Mouse (Mus musculus): Measurements from ENCODE around the gene Lima1.
"Not testable (repeated sequence)": the region's sequence is repeated elsewhere in the genome, so short reads cannot be mapped to it uniquely, and the experiment has no call there.

Lima1 gene

DNA sequence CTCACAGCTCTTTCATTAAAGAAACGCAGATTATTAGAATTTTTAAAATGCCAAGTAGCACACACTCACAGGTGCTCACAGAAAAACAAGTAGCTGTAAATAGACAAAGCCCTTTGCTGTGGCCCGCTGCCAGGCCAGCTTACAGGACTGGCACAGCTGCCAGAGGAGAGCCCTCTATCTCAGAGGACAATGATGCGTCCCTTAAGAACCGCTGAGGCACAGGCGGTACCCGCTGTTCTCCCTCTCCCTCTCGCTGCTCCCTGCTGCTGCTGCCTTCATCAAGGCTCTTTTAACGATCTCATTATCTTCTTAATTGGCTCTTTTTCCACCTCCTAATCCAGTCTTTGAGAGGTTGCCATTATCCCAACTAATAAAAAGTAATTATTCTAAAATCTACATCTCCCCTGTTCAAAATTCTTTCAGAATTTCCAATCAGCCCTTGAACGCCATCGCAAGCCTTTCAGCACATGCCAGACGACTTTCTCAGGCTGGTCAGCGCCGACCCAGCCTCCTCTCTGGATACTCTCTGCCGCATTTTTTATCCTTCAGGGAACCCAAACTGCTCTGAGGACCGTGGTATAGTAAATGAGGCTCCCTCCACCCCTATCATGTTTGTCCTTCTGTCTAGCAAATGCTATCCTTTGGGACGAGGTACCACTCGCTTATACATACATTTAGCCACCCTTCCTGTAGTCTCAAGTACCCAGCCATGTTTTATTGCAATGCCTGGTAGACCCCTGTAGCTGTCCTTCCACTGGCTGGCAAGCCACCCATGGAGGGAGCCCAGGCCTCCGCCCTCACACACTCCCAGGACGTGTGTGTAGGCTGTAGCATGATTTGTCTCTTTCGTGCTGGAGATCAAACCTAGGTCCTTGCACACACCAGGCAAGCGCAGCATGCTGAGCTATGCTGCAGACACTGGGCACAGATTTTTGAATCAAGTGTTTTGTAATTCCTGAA is 67.2 kb downstream of the Lima1 start:
- no peak for DNase-seq (ENCODE audit: low read depth in 1 of 2, low spot score in 2 of 2)

DNA sequence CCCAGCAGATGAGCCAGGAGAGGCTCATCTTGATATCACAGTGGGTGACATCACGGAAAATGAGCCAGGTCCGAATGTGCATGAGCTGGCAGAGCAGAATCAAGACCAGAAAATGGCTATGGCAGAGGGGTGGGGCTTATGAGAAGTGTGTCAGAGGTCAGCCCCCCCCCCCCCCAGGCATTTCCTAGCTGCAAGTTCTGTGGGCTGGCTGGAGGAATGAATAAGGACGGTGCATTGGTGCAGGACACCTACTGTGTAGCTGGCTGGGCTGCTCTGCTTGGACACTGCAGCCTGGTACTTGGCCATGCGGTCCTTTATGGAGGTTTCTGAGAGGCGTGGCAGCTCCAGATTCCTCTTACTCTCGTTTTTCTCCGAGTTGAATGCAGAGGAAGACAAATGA is 69.1 kb downstream of the Lima1 start:
- no peak for DNase-seq (ENCODE audit: low read depth in 1 of 2, low spot score in 2 of 2)

DNA sequence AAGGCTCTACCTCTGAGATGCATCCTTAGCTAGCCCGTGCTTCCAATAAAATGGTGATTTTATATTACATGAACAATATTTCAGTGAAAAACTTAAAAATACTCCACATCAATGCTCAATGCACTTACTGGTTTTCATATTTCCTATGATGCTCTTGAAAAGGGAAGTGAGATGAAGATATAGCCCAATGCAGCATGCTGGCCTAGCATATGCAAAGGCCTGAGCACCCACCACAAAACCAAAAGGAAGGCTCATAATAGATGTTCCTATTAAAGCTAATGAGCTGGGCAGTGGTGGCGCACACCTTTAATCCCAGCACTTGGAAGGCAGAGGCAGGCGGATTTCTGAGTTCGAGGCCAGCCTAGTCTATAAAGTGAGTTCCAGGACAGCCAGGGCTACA is 69.6 kb downstream of the Lima1 start:
- DNase-seq (ENCODE audit: low read depth in 1 of 2, low spot score in 2 of 2): no peak

DNA sequence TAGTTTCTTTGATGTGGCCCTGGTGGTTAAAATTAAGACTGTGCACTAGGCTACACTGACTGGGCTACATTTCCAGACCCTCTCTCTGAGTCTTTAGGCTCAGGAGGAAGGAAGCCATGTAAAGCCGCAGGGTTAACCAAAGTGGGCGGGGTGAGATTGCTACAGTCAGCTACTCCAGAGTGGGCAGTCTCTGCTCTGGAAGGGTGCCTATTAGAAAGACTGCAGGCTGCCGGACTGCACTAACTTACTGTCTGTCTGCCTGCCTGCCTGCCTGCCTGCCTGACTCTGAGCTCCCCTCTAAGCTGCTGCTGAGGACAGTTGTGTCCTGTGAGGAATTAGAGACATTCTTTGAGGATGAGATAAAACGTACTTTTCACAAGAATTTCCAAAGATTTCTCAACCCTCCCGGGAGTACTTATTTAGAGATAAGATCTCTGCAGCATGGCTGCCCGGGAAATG is 72.0 kb downstream of the Lima1 start:
- peak in 1 of 2 experiments; percentile 11 for DNase-seq (ENCODE audit: low read depth in 1 of 2, low spot score in 2 of 2)

DNA sequence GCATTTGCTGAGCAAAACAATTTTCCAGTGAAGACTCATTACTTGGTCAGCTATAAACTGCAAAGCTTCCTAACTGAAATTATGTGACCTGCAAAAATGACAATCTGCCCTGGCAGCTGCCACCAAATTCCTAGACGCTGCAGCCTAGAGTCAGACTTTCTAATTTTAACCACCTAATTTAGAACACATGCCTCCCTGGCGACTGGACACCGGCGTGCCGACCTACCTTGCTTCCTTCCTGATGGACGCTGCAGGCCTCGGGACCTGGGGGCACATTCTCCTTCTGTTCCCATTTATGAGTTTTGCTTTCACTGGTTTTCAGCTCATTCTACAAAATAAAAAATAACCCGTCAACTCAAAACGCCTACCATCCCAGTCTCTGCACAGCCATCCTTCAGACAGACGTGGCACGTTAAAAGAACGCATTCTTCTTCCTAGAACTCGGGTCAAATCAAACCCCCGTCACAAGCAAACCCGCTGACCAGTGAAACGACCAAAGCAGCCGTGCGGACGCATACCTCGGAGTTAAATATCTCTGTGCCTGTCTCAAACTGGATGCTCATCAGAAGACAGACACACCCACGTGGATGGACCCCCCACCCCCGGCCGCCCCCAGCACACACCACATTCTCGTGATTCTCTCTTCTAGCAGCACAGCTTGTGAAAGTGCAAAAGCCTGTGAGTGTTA is 73.2 kb downstream of the Lima1 start:
- no peak for DNase-seq (ENCODE audit: low read depth in 1 of 2, low spot score in 2 of 2)

DNA sequence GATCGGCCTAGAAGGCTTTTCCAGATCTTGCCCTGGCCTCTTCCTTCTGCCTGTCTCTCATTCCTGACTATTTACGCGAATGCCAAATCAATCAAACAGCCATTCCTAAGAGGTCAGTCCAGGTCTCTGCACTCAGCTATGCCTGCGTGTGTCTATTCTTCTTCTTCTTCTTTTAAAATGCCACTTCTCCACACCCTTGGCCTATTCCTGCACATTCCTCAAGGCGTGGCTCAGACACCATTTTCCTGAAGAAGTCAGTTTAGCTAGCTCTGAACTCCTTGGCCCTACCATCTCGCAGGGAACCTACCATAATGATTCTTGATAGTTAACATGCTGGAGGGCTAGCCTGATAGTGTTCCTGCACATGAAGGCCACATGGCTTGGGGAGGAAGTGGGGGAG is 75.5 kb downstream of the Lima1 start:
- no peak for DNase-seq (ENCODE audit: low read depth in 1 of 2, low spot score in 2 of 2)

DNA sequence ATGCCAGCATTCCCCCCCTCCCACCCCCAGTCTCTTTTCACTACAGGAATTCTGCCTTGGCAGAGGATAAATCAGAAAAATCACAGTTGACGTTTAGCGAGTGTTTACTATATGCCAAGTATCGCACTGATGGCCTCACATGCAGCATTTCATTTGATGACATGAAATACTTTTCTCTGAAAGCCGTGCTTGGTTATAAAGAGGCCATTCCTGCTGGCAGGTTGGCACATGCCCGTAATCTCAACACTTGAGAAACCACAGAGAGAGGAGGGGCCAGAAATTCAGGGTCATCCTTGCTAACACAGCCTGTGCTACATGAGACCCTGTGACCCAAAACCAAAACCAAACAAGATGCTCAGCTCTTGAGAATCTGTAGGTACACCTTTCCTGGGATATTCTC is 77.4 kb downstream of the Lima1 start:
- no peak for DNase-seq (ENCODE audit: low read depth in 1 of 2, low spot score in 2 of 2)

DNA sequence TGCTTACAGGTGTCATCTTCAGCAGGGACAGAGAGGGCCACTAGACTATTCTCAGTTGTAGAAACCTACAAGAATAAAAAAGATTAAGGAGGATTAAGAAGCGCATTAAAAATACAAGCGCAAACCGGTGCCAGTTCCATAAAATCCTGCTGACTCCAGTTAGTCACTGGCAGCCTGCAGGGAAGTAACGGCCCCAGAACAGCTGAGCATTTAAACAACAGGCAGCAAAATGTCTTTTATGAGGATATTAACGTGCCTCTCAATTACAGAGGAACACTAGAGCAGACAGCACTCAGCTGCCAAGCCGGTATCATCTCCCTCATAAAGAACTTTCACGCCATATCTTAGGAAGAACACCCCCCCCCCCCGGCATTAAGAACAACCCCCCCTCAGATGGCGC is 78.5 kb downstream of the Lima1 start:
- DNase-seq (ENCODE audit: low read depth in 1 of 2, low spot score in 2 of 2): no peak

DNA sequence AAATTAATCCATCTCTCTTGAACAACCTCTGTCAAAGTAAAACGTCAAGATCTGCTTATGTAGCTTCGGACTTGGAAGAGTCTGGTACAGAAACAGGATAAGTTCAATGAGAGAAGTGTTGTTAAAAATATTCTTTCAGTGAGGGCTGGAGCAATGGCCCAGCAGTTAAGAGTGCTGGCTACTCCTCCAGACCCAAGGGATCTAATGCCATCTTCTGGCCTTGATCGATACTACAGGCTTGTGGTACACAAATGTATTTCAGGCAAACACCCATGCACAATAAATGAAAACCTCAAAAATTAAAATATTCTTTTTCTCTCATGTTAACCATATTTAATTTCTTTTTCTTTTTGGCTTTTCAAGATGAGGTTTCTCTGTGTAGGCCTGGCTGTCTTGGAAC is 79.2 kb downstream of the Lima1 start:
- DNase-seq (ENCODE audit: low read depth in 1 of 2, low spot score in 2 of 2): no peak

DNA sequence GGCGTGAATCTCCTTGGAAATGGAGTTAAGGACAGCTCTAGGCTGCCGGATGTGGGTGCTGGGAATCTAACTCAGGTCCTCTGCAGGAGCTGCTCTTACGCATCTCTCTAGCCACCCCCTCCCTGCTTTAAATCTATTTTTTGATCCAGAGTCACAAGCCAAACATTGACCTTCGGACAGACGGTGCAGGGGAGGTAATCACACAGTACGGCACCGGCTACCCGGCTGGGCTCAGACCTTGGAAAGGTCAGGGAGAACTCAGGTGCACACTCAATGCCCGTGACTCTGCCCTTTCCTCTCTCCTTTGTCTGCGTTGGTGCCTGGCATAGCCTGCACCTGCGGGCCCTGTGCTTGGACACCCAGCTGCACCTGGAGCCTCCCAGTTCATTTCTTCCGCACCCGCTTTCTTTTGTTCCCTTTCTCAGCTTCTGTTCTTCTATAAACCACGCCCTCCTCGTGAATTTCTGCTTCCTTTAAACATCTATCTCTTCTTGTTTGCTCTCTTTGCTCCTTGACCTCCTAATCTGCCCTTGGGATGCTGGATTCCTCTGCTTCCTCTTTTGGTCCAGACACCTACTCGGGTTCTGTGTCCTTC is 82.9 kb downstream of the Lima1 start:
- no peak for DNase-seq (ENCODE audit: low read depth in 1 of 2, low spot score in 2 of 2)

DNA sequence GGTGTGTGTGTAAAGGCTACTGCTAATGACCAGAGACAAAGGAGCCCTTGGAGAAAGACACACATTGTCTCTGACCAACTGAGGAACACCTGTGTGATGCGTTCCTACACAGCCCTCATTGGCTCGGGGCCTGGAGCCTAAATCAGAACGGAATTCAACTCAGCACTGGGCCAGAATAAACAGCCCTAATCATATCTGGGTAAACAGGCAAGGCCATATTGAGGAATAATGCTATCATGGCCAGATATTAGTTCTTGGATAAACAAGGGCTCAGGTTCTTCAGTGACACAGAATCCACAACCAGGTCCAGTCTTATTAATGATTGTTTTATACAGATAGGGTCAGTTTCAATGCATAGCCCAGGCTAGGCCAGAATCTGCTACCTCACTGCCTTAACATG is 84.3 kb downstream of the Lima1 start:
- DNase-seq (ENCODE audit: low read depth in 1 of 2, low spot score in 2 of 2): no peak

DNA sequence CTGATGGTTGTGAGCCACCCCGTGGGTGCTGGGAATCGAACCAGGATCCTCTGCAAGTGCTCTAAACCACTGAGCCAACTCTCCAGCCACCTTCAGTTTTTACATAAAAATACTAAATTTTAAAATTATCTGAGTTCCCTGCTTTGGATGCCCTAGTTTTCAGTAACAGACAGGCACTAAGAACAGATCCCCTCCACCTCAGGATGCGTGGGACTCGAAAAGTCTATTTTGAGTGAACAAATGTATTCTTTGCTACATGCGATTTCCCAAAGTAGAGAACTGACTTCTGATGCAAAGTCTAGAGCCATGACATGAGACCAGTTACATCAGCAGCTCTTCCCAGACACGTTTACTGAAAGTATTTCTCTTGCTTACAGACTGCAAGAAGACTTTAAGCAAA is 84.8 kb downstream of the Lima1 start:
- DNase-seq (ENCODE audit: low read depth in 1 of 2, low spot score in 2 of 2): no peak

DNA sequence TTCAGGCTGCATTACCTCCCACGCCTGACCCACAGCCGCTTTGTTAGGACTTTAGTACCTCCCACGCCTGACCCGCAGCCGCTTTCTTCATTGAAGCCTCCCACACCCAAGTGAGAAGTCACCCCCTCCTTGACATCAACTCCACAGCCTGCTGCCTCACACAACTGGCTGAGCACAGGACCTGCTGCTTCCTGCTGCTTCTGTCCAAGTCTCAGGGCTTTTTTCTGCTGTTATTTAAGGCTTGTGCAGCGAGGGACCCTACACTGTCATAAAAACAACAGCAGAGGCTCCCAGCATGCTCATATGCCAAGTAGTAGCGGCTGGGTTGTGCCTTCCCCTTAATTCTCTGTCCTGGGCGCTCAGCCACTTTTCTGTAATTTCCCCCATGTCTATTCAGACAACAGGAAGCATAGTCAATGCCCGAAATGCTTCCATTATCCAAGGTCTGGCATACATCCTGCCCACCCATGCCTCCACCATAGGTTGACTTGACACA is 87.6 kb downstream of the Lima1 start:
- DNase-seq (ENCODE audit: low read depth in 1 of 2, low spot score in 2 of 2): no peak

DNA sequence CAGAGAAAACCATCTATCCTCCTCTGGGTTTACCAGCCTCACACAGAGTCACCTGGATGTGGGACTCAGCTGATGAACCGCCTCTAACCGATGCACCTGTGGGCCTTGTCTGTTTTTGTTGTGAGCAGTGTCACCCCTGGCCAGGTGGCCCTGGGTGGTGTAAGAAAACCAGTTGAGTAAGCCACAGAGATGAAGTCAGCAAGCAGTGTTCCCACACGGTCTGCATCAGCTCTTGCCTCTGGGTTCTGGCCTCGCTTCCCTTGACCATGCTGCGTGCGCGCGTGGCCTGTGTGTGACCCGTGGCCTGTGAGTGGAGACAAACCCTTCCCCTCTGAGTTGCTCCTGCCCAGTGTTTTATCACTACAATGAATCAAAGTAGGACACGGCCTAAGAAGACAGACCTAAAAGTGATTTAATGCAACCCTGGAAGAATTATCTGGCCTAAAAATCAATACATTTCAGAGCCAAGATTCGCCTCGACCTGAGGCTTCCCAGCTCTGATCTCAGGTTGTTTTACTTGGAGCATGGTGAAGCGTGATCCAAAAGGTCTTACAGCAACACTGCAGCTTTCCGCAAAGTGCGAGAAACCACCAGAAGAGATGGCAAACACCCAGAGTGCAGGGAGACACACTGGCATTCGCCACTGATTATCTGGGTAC is 96.5 kb downstream of the Lima1 start:
- DNase-seq (ENCODE audit: low read depth in 1 of 2, low spot score in 2 of 2): no peak

DNA sequence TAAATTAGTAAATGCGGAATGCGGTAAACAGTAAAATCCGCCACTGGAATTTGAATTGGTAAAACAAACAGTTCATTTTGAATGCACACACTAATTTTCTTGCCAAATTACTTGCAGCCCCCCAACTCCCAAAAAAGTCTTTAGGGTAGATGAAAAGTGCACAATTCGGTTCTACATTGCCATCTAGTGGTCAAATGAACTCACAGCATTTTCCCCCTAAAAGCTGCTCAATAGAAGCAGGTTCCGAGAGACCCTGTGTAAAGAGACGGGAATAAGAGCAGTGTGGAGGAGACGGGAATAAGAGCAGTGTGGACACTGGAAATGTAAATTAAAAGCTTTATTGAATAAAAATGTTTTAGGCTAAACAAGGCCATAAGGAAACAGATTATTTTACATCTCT is 97.1 kb downstream of the Lima1 start:
- no peak for DNase-seq (ENCODE audit: low read depth in 1 of 2, low spot score in 2 of 2)

DNA sequence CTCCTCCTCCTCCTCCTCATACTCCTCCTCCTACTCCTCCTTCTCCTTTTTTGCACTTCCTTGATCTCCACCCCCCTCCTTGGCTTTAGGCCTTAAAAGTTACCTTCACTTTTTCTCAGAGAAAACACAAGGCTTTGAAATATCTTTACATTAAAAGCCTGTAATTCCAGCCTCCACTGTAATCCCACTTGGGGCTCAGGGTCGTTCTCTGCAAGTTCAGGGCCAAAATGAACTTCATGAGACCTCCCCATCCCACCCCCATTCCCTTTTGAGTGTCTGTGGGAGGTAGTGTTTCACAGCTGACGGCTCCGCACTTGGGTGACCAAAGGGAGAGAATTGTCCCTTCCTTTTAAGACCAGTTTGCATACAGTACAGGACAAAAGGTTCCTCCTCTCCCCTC is 102.3 kb downstream of the Lima1 start:
- no peak for DNase-seq (ENCODE audit: low read depth in 1 of 2, low spot score in 2 of 2)

DNA sequence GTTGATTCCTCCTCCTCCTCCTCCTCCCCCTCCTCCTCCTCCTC is 102.6 kb downstream of the Lima1 start, which contains the start of gene Cers5:
Cers5 (minus strand) TSS at position 5 of the 44 bp plus-strand sequence.
- not testable (repeated sequence) for DNase-seq (ENCODE audit: low read depth in 1 of 2, low spot score in 2 of 2)

DNA sequence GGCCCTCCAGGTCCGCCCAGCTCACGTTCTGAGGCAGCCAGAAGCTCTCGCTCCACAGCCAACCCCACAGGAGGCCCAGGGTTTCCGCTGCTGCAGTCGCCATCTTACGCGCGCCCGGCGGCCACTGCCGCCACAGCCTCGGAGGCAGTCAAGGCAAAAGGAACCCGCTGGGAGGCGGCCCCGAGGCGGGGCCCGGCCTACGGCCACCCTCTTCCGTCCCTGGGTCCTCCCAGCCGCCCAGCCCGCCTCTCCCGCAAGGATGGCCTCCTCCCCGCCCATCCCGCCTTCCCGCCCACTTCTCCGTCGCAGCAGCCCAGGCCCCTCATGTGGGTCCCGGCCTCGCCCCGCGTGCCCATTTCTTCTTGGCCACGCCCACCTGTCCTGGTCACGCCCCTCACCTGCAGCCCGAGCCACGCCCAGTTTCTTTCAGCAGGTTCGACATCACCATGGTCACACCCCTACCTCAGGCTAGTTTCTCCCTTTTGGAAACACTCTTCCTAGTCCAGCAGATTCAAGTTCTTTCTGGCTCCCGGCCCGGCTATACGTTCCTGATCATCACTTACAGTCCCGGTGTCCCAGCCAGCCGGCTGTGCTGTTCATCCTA is 102.9 kb downstream of the Lima1 start:
- DNase-seq (ENCODE audit: low read depth in 1 of 2, low spot score in 2 of 2): peak; percentile 26 to 63

DNA sequence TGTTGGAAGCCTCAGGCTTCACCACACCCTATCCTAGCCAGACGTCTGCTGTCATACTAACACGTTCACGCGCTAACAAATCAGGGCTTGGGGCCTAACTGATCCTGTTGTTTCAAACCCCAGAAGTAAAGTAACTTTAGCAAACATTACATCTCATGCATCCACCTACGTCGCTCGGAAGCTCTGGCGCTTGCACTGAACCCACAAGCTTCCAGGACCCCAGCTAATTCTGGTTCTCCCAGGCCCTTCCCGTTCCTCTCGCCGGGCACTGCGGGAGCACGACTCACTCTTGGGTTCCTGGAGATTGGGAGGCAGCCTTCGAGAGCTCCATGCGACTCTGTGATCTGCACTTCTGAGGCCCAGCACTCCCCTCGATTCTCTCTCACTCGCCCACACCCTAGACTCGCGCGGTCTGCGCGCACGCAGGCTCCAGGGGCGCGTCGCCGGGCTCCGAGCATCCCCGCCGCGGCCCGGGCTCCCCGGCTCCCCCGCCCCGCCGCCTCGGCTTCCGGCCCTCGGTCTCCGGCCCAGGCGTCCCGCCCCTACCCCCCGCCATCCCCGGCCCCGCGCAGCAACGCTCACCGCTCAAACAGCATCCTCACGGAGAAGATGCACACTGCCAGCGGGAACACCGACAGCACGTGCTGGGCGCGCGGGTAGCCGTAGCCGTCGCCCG is 103.5 kb downstream of the Lima1 start:
- peak in 1 of 2 experiments; percentile 2 for DNase-seq (ENCODE audit: low read depth in 1 of 2, low spot score in 2 of 2)

DNA sequence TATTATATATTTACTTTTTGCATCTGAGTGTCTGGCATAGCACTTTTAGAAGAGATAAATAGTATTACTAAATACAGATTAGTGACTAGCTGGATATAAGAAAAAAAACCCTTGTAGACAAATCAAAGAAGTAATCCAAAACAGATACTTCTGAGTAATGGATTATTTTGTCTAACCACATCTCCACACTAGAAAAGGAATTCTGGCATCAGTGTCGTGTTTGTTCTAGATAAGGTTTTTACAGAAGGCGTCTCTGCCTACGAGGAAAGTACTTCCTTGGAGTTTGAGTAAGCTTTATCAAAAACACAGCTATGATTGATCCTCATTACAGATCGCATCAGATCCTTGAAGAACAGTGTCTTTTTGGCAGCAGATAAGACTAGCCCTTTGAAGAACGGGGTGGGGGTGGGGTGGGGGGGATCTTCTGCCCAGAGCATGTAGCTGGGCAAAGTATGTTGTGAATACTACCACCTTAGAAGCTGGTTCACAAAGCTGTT is 104.2 kb downstream of the Lima1 start:
- DNase-seq (ENCODE audit: low read depth in 1 of 2, low spot score in 2 of 2): no peak

DNA sequence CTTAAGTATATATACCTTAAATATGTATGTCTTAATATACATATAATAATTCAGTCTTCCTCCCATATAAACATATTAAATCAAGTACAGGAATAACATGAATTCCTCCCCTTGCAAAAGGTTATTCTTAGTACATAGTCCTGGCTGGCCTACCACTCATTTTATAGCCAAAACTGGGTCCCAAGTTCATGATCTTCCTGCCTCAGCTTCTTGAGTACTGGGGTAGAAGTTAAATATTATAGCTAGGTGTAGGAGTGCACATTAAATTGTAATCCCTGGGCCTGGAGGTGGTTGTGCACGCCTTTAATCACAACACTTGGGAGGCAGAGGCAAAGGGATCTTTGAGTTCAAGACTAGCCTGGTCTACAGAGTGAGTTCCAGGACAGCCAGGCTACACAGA is 106.5 kb downstream of the Lima1 start:
- no peak for DNase-seq (ENCODE audit: low read depth in 1 of 2, low spot score in 2 of 2)
